Mouse (Mus musculus) thymus, adult 2 months (tissue): ENCODE measurements at regions not wholly inside any gene's neighbourhood (a gene's known extent, or its start where the extent isn't known, plus 50 kb on each side); places are given as distances from the start of the nearest gene placed in this dataset.

Experiments
- CTCF ChIP-seq: fragments of 200-500 bp; IDR thresholded peaks from 2 replicates; pipeline ENCODE4 v1.5.1; 2012; ENCODE audit warnings: mild to moderate bottlenecking, control low read depth, low read length, moderate library complexity, borderline replicate concordance; ENCODE audit not compliant: control insufficient read depth, poor library complexity, insufficient read depth; ENCODE audit errors: extremely low read depth
- POLR2A ChIP-seq: fragments of 200-500 bp; IDR thresholded peaks from 2 replicates; pipeline ENCODE4 v1.6.1; 2012; ENCODE audit warnings: mild to moderate bottlenecking, low read length, control low read depth, moderate library complexity; ENCODE audit not compliant: control insufficient read depth, poor library complexity, insufficient read depth; ENCODE audit errors: extremely low read depth

GRCm38 (mm10) chr14:37430656-37431055 is 295.6 kb upstream of the Ghitm start:
- no peak for TF ChIP-seq POLR2A
- TF ChIP-seq CTCF, result no peak
